Mouse (Mus musculus) small intestine, adult 2 months (tissue): Measurements from ENCODE around the gene Apopt1. TPM values are rescaled to one million over a fixed set of nuclear protein-coding genes. Genes with fewer than 3 reads are reported as not detected.

Experiments
- H3K27ac ChIP-seq: fragments of 200-500 bp; 2 replicates; pipeline ENCODE4 v1.5.1; 2012; ENCODE audit warnings: low read depth, low read length, control low read depth, inconsistent platforms; ENCODE audit not compliant: insufficient read depth
- H3K27me3 ChIP-seq: fragments of 200-500 bp; 2 replicates; pipeline ENCODE4 v1.6.1; 2012; ENCODE audit warnings: mild to moderate bottlenecking, moderate library complexity, low read length, inconsistent platforms; ENCODE audit not compliant: control insufficient read depth, insufficient read depth
- H3K36me3 ChIP-seq: fragments of 200-500 bp; 2 replicates; pipeline ENCODE4 v1.6.1; 2012; ENCODE audit warnings: mild to moderate bottlenecking, low read length, control low read depth, inconsistent platforms; ENCODE audit not compliant: control insufficient read depth, insufficient read depth
- H3K4me1 ChIP-seq: fragments of 200-500 bp; 2 replicates; pipeline ENCODE4 v1.6.1; 2012; ENCODE audit warnings: low read length, inconsistent platforms, mixed read lengths; ENCODE audit not compliant: control insufficient read depth, insufficient read depth, insufficient read length
- H3K4me3 ChIP-seq: fragments of 200-500 bp; 2 replicates; pipeline ENCODE4 v1.5.1; 2012; ENCODE audit warnings: low read depth, mild to moderate bottlenecking, control low read depth, inconsistent platforms, low read length, moderate library complexity
- CTCF ChIP-seq: fragments of 200-500 bp; IDR thresholded peaks from 2 replicates; pipeline ENCODE4 v1.5.1; 2012; ENCODE audit warnings: low read depth, mild to moderate bottlenecking, control low read depth, inconsistent platforms, low read length, moderate library complexity, mixed read lengths; ENCODE audit not compliant: insufficient replicate concordance, insufficient read length; ENCODE audit errors: extremely low read depth
- POLR2A ChIP-seq: fragments of 200-500 bp; IDR thresholded peaks from 2 replicates; pipeline ENCODE4 v1.6.1; 2012; ENCODE audit warnings: low read depth, mild to moderate bottlenecking, control low read depth, inconsistent platforms, low read length, moderate library complexity
- WGBS: fragments of 180-500 bp; shearing (Covaris S2); methylation state at CpG from one replicate; pipeline ENCODE4 v1.1.7; 2018; 5-methylcytosine and 5-hydroxymethylcytosine counted together
- polyA plus RNA-seq: library from polyadenylated mRNA; depleted of rRNA; stranded (reverse); fragments of >200 nt; gene quantifications from 2 replicates; pipeline ENCODE4 v1.2.3, GENCODE M21; 2012; rRNA removed

Gene Apopt1
- 12.1 and 16.7 TPM in 2 replicates for polyA plus RNA-seq

DNA sequence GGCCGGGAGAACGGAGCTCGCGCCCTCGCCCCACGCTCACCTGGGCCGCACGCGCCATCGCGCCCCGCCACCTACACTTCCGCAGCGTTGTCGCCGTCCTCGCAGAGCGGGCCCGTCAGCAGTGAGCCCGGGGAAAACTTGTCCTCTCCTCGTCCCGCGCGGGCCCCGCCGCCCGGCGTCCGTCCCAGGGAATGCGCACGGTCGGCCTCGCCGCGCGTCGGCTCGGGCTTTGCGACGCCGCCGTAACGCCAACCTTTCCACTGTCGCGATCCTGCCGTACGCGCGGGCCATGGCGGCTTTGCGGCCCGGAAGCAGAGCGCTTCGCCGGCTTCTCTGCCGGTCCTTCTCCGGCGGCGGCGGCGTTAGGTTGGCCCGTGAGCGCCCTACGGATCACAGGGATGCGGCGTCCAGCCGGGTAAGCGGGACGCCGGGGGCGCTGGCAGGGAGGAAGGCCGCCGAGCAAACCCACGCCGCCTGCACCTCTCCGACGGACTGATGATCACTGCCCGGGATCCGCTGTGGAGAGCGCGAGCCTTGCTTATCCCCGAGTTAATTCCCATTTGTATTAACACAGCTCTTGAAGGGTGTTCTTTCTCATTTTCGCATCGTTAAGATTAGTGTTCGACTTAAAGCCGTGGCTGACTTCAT, at the start of gene Apopt1, which contains the start of gene Bag5:
Apopt1 (plus strand) TSS at position 258 of the 648 bp plus-strand sequence.
Bag5 (minus strand) TSS at position 254 of the 648 bp plus-strand sequence.
- TF ChIP-seq CTCF (no peak), POLR2A (peak; percentile 83)
- whole genome bisulfite sequencing, result under 1% methylated on average over 86 of the region's 86 CpGs
- H3K4me1 ChIP-seq, result peaks cover 6% of the 10 kb centered on the region; the same call in 1 of the 2 replicates
- H3K4me3 ChIP-seq, result peak within 1 kb of the TSS; percentile 90
- H3K36me3 ChIP-seq, result peaks cover 18% of the 10 kb centered on the region
- H3K27me3 ChIP-seq, result no peaks in the 10 kb centered on the region
- peak within 1 kb of the TSS; percentile 27; the same call in 1 of the 2 replicates for H3K27ac ChIP-seq

- TF ChIP-seq POLR2A (no peak), CTCF (no peak)
- WGBS, result 50% methylated on average over 6 of the region's 6 CpGs
- peaks cover 2% of the 10 kb centered on the region; the same call in 1 of the 2 replicates for H3K4me1 ChIP-seq
- no peak overlapping the region for H3K27ac ChIP-seq
- no peaks in the 10 kb centered on the region for H3K36me3 ChIP-seq
- H3K4me3 ChIP-seq, result no peak overlapping the region
- no peaks in the 10 kb centered on the region for H3K27me3 ChIP-seq
Measured at GRCm38 (mm10) chr12:111664144-111664634, 48.9 kb upstream of the Apopt1 start.

GRCm38 (mm10) chr12:111665041-111665880, 47.8 kb upstream of the Apopt1 start:
- Histone ChIP-seq H3K27me3 (no peaks in the 10 kb centered on the region), H3K4me3 (no peak overlapping the region), H3K4me1 (peaks cover 6% of the 10 kb centered on the region), H3K27ac (no peak overlapping the region), H3K36me3 (peaks cover 4% of the 10 kb centered on the region; the same call in 1 of the 2 replicates)
- 79% methylated on average over 13 of the region's 13 CpGs for WGBS
- TF ChIP-seq POLR2A (no peak), CTCF (no peak)

GRCm38 (mm10) chr12:111666380-111666779, 46.7 kb upstream of the Apopt1 start:
- TF ChIP-seq CTCF, result no peak
- TF ChIP-seq POLR2A, result no peak
- peaks cover 7% of the 10 kb centered on the region; the same call in 1 of the 2 replicates for H3K36me3 ChIP-seq
- H3K27ac ChIP-seq, result no peak overlapping the region
- 78% methylated on average over 13 of the region's 13 CpGs for WGBS
- H3K27me3 ChIP-seq, result no peaks in the 10 kb centered on the region
- peaks cover 16% of the 10 kb centered on the region for H3K4me1 ChIP-seq
- H3K4me3 ChIP-seq, result no peak overlapping the region

DNA sequence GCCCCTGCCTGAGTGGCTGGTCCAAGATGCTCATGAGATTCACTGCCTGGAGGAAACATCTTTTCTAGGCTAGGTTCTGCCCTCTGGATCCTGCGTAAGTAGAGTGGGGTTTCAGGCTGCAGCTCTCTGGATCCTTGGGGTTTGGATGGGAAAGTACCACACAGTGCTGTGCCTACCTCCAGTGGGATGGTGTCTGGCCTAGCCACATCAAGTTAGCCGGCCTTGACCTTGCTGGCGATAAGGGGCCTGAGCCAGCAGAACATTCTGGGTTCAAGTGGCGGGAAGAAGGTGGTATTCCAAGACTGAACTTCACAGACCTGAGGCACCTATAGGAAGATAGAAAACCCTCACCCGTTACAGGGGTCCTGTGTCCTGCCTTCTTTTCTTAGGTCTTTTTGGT, 45.6 kb upstream of the Apopt1 start:
- WGBS, result 88% methylated on average over 5 of the region's 5 CpGs
- H3K4me3 ChIP-seq, result no peak overlapping the region
- peaks cover 20% of the 10 kb centered on the region for H3K4me1 ChIP-seq
- no peak overlapping the region for H3K27ac ChIP-seq
- H3K27me3 ChIP-seq, result no peaks in the 10 kb centered on the region
- peaks cover 7% of the 10 kb centered on the region; the same call in 1 of the 2 replicates for H3K36me3 ChIP-seq
- TF ChIP-seq CTCF (no peak), POLR2A (no peak)

GRCm38 (mm10) chr12:111668457-111668912, 44.6 kb upstream of the Apopt1 start:
- H3K36me3 ChIP-seq, result peaks cover 7% of the 10 kb centered on the region; the same call in 1 of the 2 replicates
- peaks cover 23% of the 10 kb centered on the region for H3K4me1 ChIP-seq
- H3K27me3 ChIP-seq, result no peaks in the 10 kb centered on the region
- TF ChIP-seq POLR2A, result no peak
- peak; percentile 98 for TF ChIP-seq CTCF
- 27% methylated on average over 8 of the region's 8 CpGs for WGBS
- peak overlapping the region; percentile 20; the same call in 1 of the 2 replicates for H3K4me3 ChIP-seq
- H3K27ac ChIP-seq, result peak overlapping the region; percentile 68

GRCm38 (mm10) chr12:111669000-111669788, 43.9 kb upstream of the Apopt1 start:
- TF ChIP-seq CTCF, result no peak
- Histone ChIP-seq H3K4me1 (peaks cover 23% of the 10 kb centered on the region), H3K27ac (peak overlapping the region; percentile 48; the same call in 1 of the 2 replicates), H3K36me3 (peaks cover 7% of the 10 kb centered on the region; the same call in 1 of the 2 replicates), H3K27me3 (no peaks in the 10 kb centered on the region), H3K4me3 (peak overlapping the region; percentile 81)
- 75% methylated on average over 23 of the region's 23 CpGs for WGBS
